Mouse (Mus musculus) thymus, postnatal 10 days (tissue): ENCODE data around the gene Ispd.

ENCODE experiments used
- DNase-seq, 2 experiments: peaks; one replicate each; pipeline ENCODE4 v3.0.0; 2021; ENCODE audit warnings: low spot score in 2 of 2

Gene Ispd

GRCm38 (mm10) chr12:36713866-36714662, 332.8 kb downstream of the Ispd start:
- peak in 1 of 2 experiments; percentile 10 for DNase-seq

GRCm38 (mm10) chr12:36717526-36717925, 336.3 kb downstream of the Ispd start:
- no peak for DNase-seq

GRCm38 (mm10) chr12:36718417-36718816, 337.2 kb downstream of the Ispd start:
- DNase-seq = no peak

- DNase-seq = no peak
Measured at GRCm38 (mm10) chr12:36719074-36719473, 337.8 kb downstream of the Ispd start.

GRCm38 (mm10) chr12:36720779-36721178, 339.5 kb downstream of the Ispd start:
- no peak for DNase-seq

DNA sequence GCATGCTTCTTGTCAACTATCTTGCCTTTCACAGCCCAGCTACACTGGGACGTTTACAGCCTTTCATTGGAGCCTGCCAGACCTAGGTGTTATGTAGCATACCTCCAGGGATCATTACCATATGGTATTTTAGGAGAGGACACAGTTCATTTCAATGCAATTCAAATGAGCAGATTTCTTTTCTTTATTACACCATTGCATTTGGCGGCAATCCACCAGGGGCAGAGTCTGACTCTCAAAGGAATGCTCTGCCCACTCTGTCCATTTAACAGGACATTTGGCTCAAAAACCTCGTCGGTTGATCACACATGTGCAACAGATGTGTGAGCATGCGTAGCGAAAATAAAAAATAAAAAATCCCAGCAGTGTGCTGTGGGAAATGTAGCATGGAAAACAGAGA, 340.0 kb downstream of the Ispd start:
- DNase-seq = no peak

GRCm38 (mm10) chr12:36722754-36723153, 341.5 kb downstream of the Ispd start:
- DNase-seq = no peak

GRCm38 (mm10) chr12:36723302-36723701, 342.1 kb downstream of the Ispd start:
- no peak for DNase-seq

- no peak for DNase-seq
Measured at GRCm38 (mm10) chr12:36724297-36724696, 343.0 kb downstream of the Ispd start.

- no peak for DNase-seq
Measured at GRCm38 (mm10) chr12:36725250-36725649, 344.0 kb downstream of the Ispd start.

GRCm38 (mm10) chr12:36726026-36726425, 344.8 kb downstream of the Ispd start:
- DNase-seq = no peak

DNA sequence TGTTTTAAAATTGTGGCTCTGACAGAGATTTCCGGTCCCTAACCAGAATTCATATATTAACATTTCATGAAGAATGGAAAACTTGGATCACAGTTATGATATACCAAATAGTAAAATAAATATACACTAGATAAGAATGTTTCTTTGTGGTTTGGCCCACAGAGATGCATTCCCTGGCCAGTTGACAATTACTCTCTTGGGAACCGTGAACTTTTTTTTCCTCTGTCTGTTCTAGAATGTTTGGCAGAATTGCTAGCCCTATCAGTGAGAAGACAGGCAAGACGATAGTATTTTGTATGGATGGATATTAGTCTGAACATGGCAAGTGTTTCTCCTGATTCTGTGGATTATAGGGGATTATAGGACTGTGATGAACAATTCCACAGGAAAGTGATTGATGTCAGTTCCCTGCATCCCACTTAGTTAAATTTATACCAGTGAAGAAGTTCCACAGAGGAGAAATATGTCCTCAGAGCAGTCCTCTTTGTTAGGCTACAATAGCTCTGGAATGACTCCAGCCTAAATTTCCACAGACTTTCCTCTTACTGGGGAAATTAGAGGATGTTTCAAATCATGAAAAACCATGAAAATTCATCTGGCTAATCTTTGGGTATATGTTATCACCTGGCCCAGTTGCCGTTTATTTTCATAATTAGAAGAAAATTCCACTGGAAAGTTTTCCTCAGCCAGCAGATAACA, 352.6 kb downstream of the Ispd start:
- no peak for DNase-seq
